Mouse (Mus musculus): ENCODE results near the gene Pkmyt1.
"Not testable (repeated sequence)": the region's sequence is repeated elsewhere in the genome, so short reads cannot be mapped to it uniquely, and the experiment has no call there.

Pkmyt1 gene

DNA sequence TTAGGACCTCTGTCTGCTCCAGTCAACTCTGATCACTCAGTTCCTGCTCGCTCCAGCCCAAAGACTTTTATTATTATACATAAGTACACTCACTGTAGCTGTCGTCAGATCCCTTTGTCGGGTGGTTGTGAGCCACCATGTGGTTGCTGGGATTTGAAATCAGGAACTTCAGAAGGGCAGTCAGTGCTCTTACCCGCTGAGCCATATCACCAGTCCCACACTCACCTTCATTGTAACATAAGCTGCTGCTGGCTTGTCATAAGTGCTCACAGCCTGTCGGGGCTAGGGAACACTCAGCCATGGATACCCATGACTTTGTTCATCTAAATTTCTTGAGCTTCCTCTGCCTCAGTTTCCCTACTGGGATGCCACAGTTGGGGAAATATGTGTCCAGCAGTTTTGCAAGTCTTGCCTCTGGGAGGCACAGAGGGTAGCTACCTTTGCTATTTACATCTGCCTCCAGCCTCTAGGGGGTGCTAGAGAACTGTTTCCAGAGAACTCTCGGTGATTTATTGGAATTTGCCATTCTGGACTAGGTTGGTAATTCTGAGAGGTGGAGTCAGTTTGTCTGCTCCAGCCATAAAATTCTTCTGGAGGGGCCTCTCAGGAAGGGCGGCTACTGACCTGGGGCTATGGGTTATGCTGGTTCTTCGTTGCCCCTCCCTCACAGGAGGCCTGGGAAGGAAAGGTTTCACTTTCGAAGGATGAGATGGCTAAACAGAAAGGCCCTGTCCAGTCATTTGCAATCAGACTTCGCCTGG, 22.7 kb downstream of the Pkmyt1 start:
- peak; percentile 79 for DNase-seq (ENCODE audit: low read depth, low spot score)
- H3K36me3 ChIP-seq (ENCODE audit: control insufficient read depth, insufficient read depth, low read length, poor library complexity, severe bottlenecking): no peaks in the 10 kb centered on the region
- no peaks in the 10 kb centered on the region for H3K27me3 ChIP-seq (ENCODE audit: control insufficient read depth, insufficient read depth, low read length, poor library complexity, severe bottlenecking)

DNA sequence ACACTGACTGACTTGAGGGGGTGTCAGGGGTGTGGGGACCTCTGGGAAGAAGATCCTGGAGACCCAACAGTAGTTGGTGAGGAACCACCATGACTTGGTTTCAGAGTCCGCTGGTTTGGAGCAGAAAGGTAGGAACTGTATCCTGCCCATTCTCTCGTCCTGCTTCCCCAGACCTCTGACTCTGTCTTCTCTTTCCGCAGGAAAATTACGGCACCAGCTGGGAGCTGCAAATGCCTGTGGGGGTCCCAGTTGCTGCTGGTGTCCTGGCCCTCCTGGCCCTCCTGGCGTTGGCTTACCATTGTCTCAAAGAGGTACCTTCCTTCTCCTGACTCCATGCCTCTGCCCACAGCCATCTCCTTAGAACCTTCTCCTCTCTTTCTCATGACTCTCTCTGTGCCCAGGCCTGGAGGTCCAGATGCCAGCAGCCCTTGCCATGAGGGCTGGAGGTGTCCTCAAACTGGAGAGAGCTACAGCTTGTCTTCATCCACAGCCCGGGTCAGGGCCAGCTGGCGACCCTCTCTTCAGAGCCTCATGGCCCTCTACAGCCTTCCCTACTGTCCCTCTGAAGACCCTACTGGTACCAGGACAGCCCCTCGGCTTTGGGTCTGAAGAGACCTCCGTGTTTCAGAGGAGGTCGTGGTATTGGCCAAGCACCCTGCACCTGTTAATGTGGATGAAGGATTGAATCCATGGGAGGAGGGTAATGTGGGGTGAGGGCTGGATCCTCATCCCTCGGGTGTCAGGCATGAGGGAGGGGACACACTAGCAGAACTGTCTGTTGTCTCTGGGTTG, 23.5 kb downstream of the Pkmyt1 start:
- DNase-seq (ENCODE audit: low read depth, low spot score): no peak
- Histone ChIP-seq H3K36me3 (ENCODE audit: control insufficient read depth, insufficient read depth, low read length, poor library complexity, severe bottlenecking) (no peaks in the 10 kb centered on the region), H3K27me3 (ENCODE audit: control insufficient read depth, insufficient read depth, low read length, poor library complexity, severe bottlenecking) (no peaks in the 10 kb centered on the region)

DNA sequence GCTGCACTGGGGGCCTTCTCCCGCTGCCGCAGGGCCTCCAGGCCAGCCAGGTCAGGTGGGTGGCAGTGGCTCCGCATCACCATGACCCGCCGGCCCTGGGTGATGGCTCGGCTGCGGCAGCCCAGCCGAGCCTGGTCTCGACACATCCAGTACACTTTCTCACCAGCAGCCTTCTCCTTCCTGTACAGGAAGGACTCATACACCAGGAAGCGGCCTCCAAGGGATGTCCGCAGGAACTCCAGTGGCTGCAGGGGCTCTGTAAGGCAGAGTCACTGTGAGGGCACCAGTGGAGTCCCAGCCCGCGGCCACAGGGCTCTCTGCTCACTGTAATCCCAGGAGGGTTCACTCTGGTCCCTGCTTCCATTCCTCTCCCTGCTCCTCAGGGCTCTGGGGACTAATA, 29.6 kb downstream of the Pkmyt1 start:
- no peaks in the 10 kb centered on the region for H3K27me3 ChIP-seq (ENCODE audit: control insufficient read depth, insufficient read depth, low read length, poor library complexity, severe bottlenecking)
- DNase-seq (ENCODE audit: low read depth, low spot score): no peak
- H3K36me3 ChIP-seq (ENCODE audit: control insufficient read depth, insufficient read depth, low read length, poor library complexity, severe bottlenecking): no peaks in the 10 kb centered on the region; the same call in 1 of the 2 replicates

DNA sequence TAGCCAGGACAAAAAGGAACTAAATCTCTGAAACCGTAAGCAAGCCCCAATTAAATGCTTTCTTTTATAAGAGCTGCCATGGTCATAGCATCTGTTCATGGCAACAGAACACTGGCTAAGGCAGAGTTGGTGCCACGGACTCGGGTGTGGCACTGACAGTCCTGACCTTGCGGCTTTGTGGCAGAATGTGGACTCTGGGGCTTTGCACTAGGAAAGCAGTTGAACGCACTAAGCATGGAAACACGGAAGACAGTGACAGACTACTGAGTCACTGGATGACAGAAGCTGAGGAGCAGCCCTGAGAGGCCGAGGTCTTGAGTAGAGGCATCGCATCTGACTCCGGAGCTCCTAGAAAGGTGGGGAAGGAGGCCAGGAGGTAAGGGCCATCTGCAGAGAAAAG, 31.4 kb downstream of the Pkmyt1 start:
- no peak for DNase-seq (ENCODE audit: low read depth, low spot score)
- H3K27me3 ChIP-seq (ENCODE audit: control insufficient read depth, insufficient read depth, low read length, poor library complexity, severe bottlenecking): no peaks in the 10 kb centered on the region
- H3K36me3 ChIP-seq (ENCODE audit: control insufficient read depth, insufficient read depth, low read length, poor library complexity, severe bottlenecking): no peaks in the 10 kb centered on the region; the same call in 1 of the 2 replicates

DNA sequence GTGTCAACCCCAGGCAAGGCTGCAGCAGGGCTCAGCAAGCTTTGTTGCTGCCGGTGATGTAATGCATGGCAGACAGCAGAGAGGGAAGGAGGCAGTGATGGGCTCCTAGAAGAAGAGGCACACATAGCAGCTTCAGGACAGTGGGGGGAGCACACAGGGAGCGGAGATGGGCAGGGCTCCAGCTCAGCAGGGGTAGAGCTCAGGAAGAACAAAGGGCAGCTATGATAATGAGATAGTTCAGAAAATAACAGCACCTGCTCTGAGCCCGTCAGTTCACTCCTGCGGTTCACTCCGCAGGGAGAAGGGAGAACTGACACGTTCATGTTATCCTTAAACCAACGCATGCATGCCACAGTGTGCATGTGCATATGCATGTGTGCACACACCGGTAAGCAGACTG, 32.7 kb downstream of the Pkmyt1 start:
- Histone ChIP-seq H3K27me3 (ENCODE audit: control insufficient read depth, insufficient read depth, low read length, poor library complexity, severe bottlenecking) (no peaks in the 10 kb centered on the region), H3K36me3 (ENCODE audit: control insufficient read depth, insufficient read depth, low read length, poor library complexity, severe bottlenecking) (no peaks in the 10 kb centered on the region; the same call in 1 of the 2 replicates)
- no peak for DNase-seq (ENCODE audit: low read depth, low spot score)

DNA sequence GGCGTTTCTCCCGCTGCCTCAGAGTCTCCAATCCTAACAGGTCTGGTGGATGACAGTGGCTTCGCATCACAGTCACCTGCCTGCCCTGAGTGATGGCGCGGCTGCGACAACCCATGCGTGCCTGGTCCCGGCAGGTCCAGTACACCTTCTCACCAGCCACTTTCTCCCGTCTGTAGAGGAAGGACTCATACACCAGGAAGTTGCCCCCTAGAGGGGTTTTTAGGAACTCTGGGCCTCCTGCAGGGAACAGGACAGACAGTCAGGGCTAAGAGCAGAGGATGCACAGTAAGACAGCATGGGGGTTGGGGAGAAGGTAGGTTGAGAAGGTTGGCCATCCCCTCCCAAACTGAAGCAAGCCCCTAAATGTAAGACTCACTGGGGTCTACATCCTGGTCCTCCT, 34.1 kb downstream of the Pkmyt1 start:
- Histone ChIP-seq H3K36me3 (ENCODE audit: control insufficient read depth, insufficient read depth, low read length, poor library complexity, severe bottlenecking) (no peaks in the 10 kb centered on the region; the same call in 1 of the 2 replicates), H3K27me3 (ENCODE audit: control insufficient read depth, insufficient read depth, low read length, poor library complexity, severe bottlenecking) (no peaks in the 10 kb centered on the region)
- no peak for DNase-seq (ENCODE audit: low read depth, low spot score)

DNA sequence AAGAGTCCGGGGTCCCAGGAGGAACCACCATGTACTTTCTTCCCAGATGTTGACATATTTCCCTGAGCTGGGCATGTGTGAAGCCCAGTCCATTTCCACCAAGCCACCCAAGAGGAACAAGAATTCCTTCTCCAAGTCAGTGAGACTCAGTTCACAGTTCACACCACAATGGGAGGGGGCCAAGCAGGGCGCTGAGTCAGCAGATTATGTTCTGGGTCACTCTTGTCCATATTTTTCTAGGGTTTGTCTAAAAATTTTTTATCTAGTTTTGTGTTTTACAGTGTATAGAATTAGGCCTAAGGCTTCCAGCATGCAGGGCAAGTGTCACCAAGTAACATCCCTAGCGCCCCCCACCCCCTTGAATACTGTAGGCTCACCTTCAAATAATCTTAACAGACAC, 35.0 kb downstream of the Pkmyt1 start:
- no peak for DNase-seq (ENCODE audit: low read depth, low spot score)
- H3K36me3 ChIP-seq (ENCODE audit: control insufficient read depth, insufficient read depth, low read length, poor library complexity, severe bottlenecking): no peaks in the 10 kb centered on the region; the same call in 1 of the 2 replicates

DNA sequence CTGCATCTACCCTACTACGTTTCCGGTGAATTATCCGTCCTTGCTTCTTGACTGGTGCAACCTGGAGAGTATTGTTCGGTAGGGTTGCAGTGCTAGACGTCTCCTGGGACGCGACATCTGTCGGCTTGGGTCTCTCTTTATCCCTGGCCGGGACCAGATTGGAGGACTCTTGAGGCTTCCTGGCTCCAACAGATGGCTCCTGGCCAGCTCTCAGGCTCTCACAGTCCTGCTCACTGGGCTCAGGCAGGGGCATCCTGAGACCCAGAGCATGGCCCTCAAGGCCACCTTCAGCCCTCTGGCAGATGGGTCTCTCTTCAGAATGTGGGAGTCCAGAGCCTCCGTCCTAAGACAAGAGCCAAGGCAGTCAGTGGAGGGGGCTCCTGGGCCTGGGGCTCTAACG, 36.8 kb downstream of the Pkmyt1 start:
- no peaks in the 10 kb centered on the region for H3K27me3 ChIP-seq (ENCODE audit: control insufficient read depth, insufficient read depth, low read length, poor library complexity, severe bottlenecking)
- H3K36me3 ChIP-seq (ENCODE audit: control insufficient read depth, insufficient read depth, low read length, poor library complexity, severe bottlenecking): no peaks in the 10 kb centered on the region
- no peak for DNase-seq (ENCODE audit: low read depth, low spot score)

More for the DNA sequence above, 35.0 kb downstream of the Pkmyt1 start:
- no peaks in the 10 kb centered on the region for H3K27me3 ChIP-seq (ENCODE audit: control insufficient read depth, insufficient read depth, low read length, poor library complexity, severe bottlenecking)

DNA sequence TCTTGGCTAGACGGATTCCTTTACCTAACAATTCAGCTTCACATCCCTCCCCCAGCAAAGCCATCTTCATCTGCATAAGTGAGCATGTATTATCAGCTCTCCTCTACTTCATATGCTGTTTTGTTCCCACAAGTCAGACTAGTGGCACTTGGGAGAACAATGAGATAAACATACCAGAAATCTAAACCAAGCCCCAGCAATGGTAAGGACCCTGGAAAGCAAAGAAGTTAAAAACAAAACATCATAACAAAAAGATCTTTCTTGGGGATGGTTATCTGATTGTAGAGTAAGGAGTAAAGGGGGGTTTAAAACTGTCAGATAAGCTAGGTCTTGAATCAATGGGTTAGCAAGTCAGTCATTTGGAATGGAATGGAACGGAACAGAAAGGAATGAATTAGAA, 44.4 kb downstream of the Pkmyt1 start:
- no peak for DNase-seq (ENCODE audit: low read depth, low spot score)
- Histone ChIP-seq H3K36me3 (ENCODE audit: control insufficient read depth, insufficient read depth, low read length, poor library complexity, severe bottlenecking) (no peaks in the 10 kb centered on the region), H3K27me3 (ENCODE audit: control insufficient read depth, insufficient read depth, low read length, poor library complexity, severe bottlenecking) (no peaks in the 10 kb centered on the region; the same call in 1 of the 2 replicates)

DNA sequence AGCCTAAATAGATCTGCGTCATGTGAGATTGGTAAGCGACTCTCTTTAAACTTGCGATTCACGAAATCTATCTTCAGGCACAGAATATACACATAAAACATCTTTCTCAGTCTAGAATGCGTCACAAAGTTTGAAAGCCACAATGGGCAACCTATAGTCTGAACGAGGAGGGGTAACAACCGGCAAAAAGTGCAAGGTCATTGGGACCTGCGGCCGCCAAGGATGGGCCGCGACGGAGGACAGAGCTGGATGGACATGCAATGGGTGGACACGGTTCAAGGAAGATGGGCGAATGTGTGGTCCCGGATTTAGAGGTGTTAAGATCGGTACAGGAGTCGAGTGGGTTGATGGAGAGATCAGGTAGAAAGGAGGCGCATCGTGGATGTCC, 44.8 kb downstream of the Pkmyt1 start:
- DNase-seq (ENCODE audit: low read depth, low spot score): no peak
- H3K36me3 ChIP-seq (ENCODE audit: control insufficient read depth, insufficient read depth, low read length, poor library complexity, severe bottlenecking): no peaks in the 10 kb centered on the region
- no peaks in the 10 kb centered on the region; the same call in 1 of the 2 replicates for H3K27me3 ChIP-seq (ENCODE audit: control insufficient read depth, insufficient read depth, low read length, poor library complexity, severe bottlenecking)

DNA sequence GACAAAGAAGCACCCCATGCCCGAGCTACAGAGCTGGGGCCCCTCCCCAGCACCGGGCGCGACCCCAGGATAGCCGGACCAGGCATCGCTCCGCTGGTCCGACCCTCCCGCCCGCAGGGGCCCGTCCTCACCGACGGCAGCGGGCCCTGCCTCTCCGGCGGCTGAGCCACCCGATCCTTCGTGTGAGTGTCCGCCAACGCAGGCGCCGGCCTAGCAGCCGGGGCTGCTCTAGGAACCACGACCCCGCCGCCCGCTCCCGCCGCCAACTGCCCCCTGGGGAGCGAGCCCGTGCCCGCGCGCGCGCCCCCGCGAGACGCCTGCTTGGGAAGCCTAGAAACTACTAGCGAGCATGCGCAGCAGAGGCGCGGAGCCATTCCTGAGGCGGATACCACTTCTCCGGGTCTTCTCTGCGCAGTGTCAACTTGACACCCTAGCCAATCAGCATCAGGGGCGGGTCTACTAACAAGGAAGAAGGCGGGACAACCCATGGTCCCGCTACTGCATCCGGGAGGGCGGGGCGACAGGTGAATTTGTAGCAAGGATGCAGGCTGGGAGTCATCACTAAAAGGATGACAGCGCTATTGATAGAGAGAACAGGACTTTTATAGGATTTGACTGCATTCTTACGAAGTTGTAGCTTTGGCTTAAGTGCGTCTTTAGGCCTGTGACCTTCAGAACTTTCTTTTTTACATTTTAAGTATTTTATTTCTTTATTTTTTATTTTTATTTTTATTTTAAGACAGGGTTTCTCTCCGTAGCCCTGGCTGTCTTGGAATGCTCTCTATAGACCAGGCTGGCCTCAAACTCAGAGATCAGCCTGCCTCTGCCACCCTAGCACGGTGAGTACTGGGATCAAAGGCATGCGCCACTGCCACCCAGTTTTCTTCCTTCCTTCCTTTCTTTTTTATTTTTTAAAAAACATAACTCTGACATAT, 45.4 kb downstream of the Pkmyt1 start, which contains the start of gene Flywch1:
Gene Flywch1 (minus strand): TSS at position 319 of the 935 bp plus-strand sequence.
- DNase-seq (ENCODE audit: low read depth, low spot score): peak; percentile 98
- Histone ChIP-seq H3K36me3 (ENCODE audit: control insufficient read depth, insufficient read depth, low read length, poor library complexity, severe bottlenecking) (no peaks in the 10 kb centered on the region), H3K27me3 (ENCODE audit: control insufficient read depth, insufficient read depth, low read length, poor library complexity, severe bottlenecking) (no peaks in the 10 kb centered on the region; the same call in 1 of the 2 replicates)

DNA sequence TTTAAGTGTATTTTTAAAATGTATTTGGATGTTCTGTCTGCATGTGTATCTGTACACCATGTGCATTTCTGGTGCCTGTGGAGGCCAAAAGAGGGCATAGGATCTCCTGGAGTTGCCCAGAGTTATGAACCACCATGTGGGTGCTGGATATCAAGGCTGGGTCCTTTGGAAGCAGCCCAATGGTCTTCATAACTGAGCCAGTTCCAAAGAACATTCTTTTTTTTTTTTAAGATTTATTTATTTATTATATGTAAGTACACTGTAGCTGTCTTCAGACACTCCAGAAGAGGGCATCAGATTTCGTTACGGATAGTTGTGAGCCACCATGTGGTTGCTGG, 46.1 kb downstream of the Pkmyt1 start:
- not testable (repeated sequence) for H3K27me3 ChIP-seq (ENCODE audit: control insufficient read depth, insufficient read depth, low read length, poor library complexity, severe bottlenecking); H3K36me3 ChIP-seq (ENCODE audit: control insufficient read depth, insufficient read depth, low read length, poor library complexity, severe bottlenecking); DNase-seq (ENCODE audit: low read depth, low spot score)

DNA sequence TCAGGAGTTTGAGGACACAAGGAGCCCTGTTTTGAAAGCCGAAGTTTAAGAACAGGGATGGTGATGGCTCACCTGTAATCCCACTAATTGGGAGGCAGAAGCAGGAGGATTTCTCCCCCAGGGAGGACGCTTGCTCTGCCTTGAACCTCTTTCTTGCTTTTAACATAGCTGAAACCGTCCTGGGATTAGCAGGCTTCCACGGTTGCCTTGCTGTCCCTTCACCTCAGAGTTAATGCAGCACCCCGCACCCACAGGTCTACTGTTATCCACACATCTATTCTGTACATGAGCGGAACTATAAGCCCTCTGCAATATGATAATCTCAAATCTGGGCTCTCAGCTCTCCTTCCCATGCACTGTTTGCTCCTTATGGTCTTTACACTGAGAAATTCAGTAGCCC, 47.5 kb downstream of the Pkmyt1 start:
- DNase-seq (ENCODE audit: low read depth, low spot score): no peak
- Histone ChIP-seq H3K36me3 (ENCODE audit: control insufficient read depth, insufficient read depth, low read length, poor library complexity, severe bottlenecking) (no peaks in the 10 kb centered on the region), H3K27me3 (ENCODE audit: control insufficient read depth, insufficient read depth, low read length, poor library complexity, severe bottlenecking) (no peaks in the 10 kb centered on the region; the same call in 1 of the 2 replicates)

DNA sequence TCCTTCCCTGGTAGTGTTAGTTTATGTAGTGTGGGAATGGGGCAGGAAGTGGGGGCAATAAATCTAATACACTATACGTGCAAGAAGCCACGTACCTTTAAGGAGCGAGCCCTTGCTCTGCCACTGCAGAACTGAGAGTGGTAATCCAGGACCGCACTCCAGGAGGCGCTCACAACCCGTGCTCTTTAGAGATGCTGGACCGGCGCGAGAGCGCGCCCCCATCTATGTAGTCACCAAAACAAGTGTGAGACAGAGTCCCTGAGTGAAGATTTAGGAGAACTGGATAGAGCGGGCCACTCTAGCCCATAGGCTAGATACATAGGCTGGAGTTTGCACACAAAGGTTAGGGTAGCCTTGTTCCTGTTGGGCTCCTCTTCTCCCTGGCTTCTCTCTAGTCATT, 48.0 kb downstream of the Pkmyt1 start:
- peak; percentile 91 for DNase-seq (ENCODE audit: low read depth, low spot score)
- no peaks in the 10 kb centered on the region for H3K36me3 ChIP-seq (ENCODE audit: control insufficient read depth, insufficient read depth, low read length, poor library complexity, severe bottlenecking)

More for the DNA sequence above, 48.0 kb downstream of the Pkmyt1 start:
- H3K27me3 ChIP-seq (ENCODE audit: control insufficient read depth, insufficient read depth, low read length, poor library complexity, severe bottlenecking): no peaks in the 10 kb centered on the region; the same call in 1 of the 2 replicates
